15 mouse cellular contexts compared by ENCODE assay signal in the genomic region with DNA sequence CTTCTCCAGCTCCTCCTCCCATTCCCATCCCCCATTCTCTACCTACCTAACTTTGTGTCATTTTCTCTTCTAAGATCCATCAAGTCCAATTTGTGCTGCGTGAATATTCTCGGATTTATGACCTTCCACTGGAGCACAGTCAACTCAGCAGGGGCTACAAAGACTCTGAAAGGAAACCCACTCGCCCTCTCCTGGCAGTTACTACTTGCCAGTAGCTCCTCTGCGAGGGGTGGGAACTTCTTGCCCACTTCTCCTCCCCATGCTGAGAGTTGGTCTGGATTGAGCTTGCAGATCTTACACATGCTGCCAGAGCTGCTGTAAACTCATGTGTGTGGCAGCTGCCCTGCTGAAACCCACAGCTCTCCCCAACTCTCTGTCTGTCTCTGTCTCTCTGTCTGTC. TPM values are rescaled to one million over a fixed set of nuclear protein-coding genes. Genes with fewer than 3 reads are reported as not detected.
DNase-seq lines count a peak whose midpoint lies in the region; ATAC-seq lines count a peak whose summit lies in the region.
"Had no signal": no experiment of that assay in that cellular context is flagged by ENCODE, and none has a peak within 500 bp of the region (broad histone marks: within the 10 kb centered on the region; RNA-seq: fewer than 3 reads in every experiment).

No protein-coding gene starts in this region.

- no peaks in the 10 kb centered on the region for H3K36me3 ChIP-seq in limb, embryonic 13.5 days
- H3K36me3 ChIP-seq in limb, embryonic 10.5 days: no peaks in the 10 kb centered on the region
- no peaks in the 10 kb centered on the region for H3K36me3 ChIP-seq in hindbrain, embryonic 16.5 days (ENCODE audit: control insufficient read depth, insufficient read depth, low read length)
- H3K36me3 ChIP-seq in neural tube, embryonic 13.5 days: no peaks in the 10 kb centered on the region
- H3K36me3 ChIP-seq: embryonic facial prominence, embryonic 15.5 days; heart, embryonic 12.5 days had no signal

- no peaks in the 10 kb centered on the region for H3K9me3 ChIP-seq in limb, embryonic 13.5 days
- no peaks in the 10 kb centered on the region for H3K9me3 ChIP-seq in limb, embryonic 10.5 days (replicated peaks)
- H3K9me3 ChIP-seq in hindbrain, embryonic 16.5 days (ENCODE audit: control insufficient read depth, low read length): no peaks in the 10 kb centered on the region
- H3K9me3 ChIP-seq in neural tube, embryonic 13.5 days: no peaks in the 10 kb centered on the region
- H3K9me3 ChIP-seq: embryonic facial prominence, embryonic 15.5 days; heart, embryonic 12.5 days had no signal

- DNase-seq in cerebellum, postnatal 10 days: peak; percentile 52 to 73
- no peak for DNase-seq in cerebellum, adult 11-12 months
- DNase-seq in limb, embryonic 10.5 days (ENCODE audit: low spot score): no peak
- DNase-seq in thymus, postnatal 36 days: no peak
- DNase-seq: cerebellum, postnatal 36 days; gastrocnemius, postnatal 25 days; kidney, adult 11 months had no signal

- H3K4me2 ChIP-seq in limb, embryonic 13.5 days (replicated peaks): 0 out of 2 replicates have a peak overlapping the region, but pooled peaks have one; percentile 14
- H3K4me2 ChIP-seq in hindbrain, embryonic 16.5 days (ENCODE audit: low read length): no peak overlapping the region
- no peak overlapping the region for H3K4me2 ChIP-seq in neural tube, embryonic 13.5 days
- H3K4me2 ChIP-seq: embryonic facial prominence, embryonic 15.5 days; heart, embryonic 12.5 days had no signal

- H3K27ac ChIP-seq in limb, embryonic 13.5 days: no peak overlapping the region
- no peak overlapping the region for H3K27ac ChIP-seq in limb, embryonic 10.5 days
- no peak overlapping the region for H3K27ac ChIP-seq in hindbrain, embryonic 16.5 days (ENCODE audit: low read depth, low read length)
- H3K27ac ChIP-seq in neural tube, embryonic 13.5 days (replicated peaks): no peak overlapping the region
- H3K27ac ChIP-seq: embryonic facial prominence, embryonic 15.5 days; liver, embryonic 14.5 days had no signal

- ATAC-seq in limb, embryonic 13.5 days (ENCODE audit: low FRiP score, low read depth): no peak
- 0 out of 2 replicates have a peak, but pooled peaks have one; percentile 21 for ATAC-seq in hindbrain, embryonic 16.5 days
- no peak for ATAC-seq in neural tube, embryonic 13.5 days (ENCODE audit: low read depth)
- no peak for ATAC-seq in megakaryocyte-erythroid progenitor cell, adult 5-6 weeks (replicated peaks; ENCODE audit: low FRiP score, low TSS enrichment, poor library complexity, severe bottlenecking)

- H3K9ac ChIP-seq in limb, embryonic 13.5 days: no peak overlapping the region
- no peak overlapping the region for H3K9ac ChIP-seq in hindbrain, embryonic 16.5 days (ENCODE audit: low read depth, low read length)
- H3K9ac ChIP-seq in neural tube, embryonic 13.5 days: 0 out of 2 replicates have a peak overlapping the region, but pooled peaks have one; percentile 5
- H3K9ac ChIP-seq: embryonic facial prominence, embryonic 15.5 days; heart, embryonic 12.5 days; liver, embryonic 14.5 days had no signal

- H3K4me3 ChIP-seq in limb, embryonic 13.5 days: no peak overlapping the region
- no peak overlapping the region for H3K4me3 ChIP-seq in limb, embryonic 10.5 days
- no peak overlapping the region for H3K4me3 ChIP-seq in hindbrain, embryonic 16.5 days (ENCODE audit: low read length)
- no peak overlapping the region for H3K4me3 ChIP-seq in neural tube, embryonic 13.5 days
- H3K4me3 ChIP-seq: embryonic facial prominence, embryonic 15.5 days; heart, embryonic 12.5 days had no signal

- H3K27me3 ChIP-seq in limb, embryonic 13.5 days: no peaks in the 10 kb centered on the region
- no peaks in the 10 kb centered on the region for H3K27me3 ChIP-seq in limb, embryonic 10.5 days (ENCODE audit: low read depth, poor library complexity, severe bottlenecking)
- H3K27me3 ChIP-seq in hindbrain, embryonic 16.5 days (replicated peaks; ENCODE audit: control insufficient read depth, insufficient read depth, low read length): no peaks in the 10 kb centered on the region
- H3K27me3 ChIP-seq in neural tube, embryonic 13.5 days: no peaks in the 10 kb centered on the region
- H3K27me3 ChIP-seq: CH12.LX; embryonic facial prominence, embryonic 15.5 days; heart, embryonic 12.5 days had no signal

- peaks cover 18% of the 10 kb centered on the region for H3K4me1 ChIP-seq in limb, embryonic 13.5 days
- peaks cover 11% of the 10 kb centered on the region; the same call in 1 of the 2 replicates for H3K4me1 ChIP-seq in limb, embryonic 10.5 days
- peaks cover 9% of the 10 kb centered on the region for H3K4me1 ChIP-seq in hindbrain, embryonic 16.5 days (ENCODE audit: control insufficient read depth, insufficient read depth, low read depth, low read length)
- peaks cover 31% of the 10 kb centered on the region for H3K4me1 ChIP-seq in neural tube, embryonic 13.5 days (replicated peaks)

- WGBS in limb, embryonic 13.5 days: 32% methylated on average over 4 of the region's 4 CpGs
- WGBS in limb, embryonic 10.5 days: 43% methylated on average over 4 of the region's 4 CpGs
- WGBS in hindbrain, embryonic 16.5 days: 16% methylated on average over 4 of the region's 4 CpGs
- WGBS in neural tube, embryonic 13.5 days: 13% methylated on average over 4 of the region's 4 CpGs

RNA-seq across cellular contexts. Expression of gene Rad23b, which starts 57.1 kb away (rescaled TPM):
- 79.1 and 90.8 TPM in 2 replicates for polyA plus RNA-seq in limb, embryonic 13.5 days (2015; fragmentation: Nextera tagmentation; extraction: Ambion mirVana)
- polyA plus RNA-seq in limb, embryonic 10.5 days (2016; fragmentation: Nextera tagmentation; extraction: Ambion mirVana): 87.3 and 88.1 TPM in 2 replicates
- polyA plus RNA-seq in hindbrain, embryonic 16.5 days (2015; fragmentation: Nextera tagmentation; extraction: Ambion mirVana): 85.4 and 88.0 TPM in 2 replicates
- polyA plus RNA-seq in neural tube, embryonic 13.5 days (2015; fragmentation: Nextera tagmentation; extraction: Ambion mirVana): 98.1 and 101 TPM in 2 replicates
- total RNA-seq in megakaryocyte-erythroid progenitor cell, adult 5-6 weeks (2014; fragmentation: Nextera tagmentation): 107 and 112 TPM in 2 replicates
- 172 and 177 TPM in 2 replicates for total RNA-seq in megakaryocyte-erythroid progenitor cell, adult 5-6 weeks (2017)

Comparison
In these comparisons a context has a peak if more than half of its experiments do, and no peak if none do; other contexts are left out.
1. DNase-seq: peak in cerebellum, postnatal 10 days (2 of 2); none in cerebellum, adult 11-12 months (single experiment), limb, embryonic 10.5 days (single experiment) and thymus, postnatal 36 days (0 of 2).